Mouse (Mus musculus) retina, postnatal 7 days (tissue): ENCODE results near the gene Mcfd2.

Experiments
- DNase-seq: peaks from one replicate; pipeline ENCODE4 v3.0.0-alpha.2; 2012; ENCODE audit warnings: low read depth, low spot score

The Mcfd2 gene

GRCm38 (mm10) chr17:87236725-87237650 lies 28.7 kb downstream of the Mcfd2 start:
- no peak for DNase-seq

- DNase-seq, result no peak
Measured at GRCm38 (mm10) chr17:87235019-87235418, 30.7 kb downstream of the Mcfd2 start.

GRCm38 (mm10) chr17:87227878-87228277 lies 37.9 kb downstream of the Mcfd2 start:
- no peak for DNase-seq

GRCm38 (mm10) chr17:87226079-87226640 lies 39.6 kb downstream of the Mcfd2 start:
- DNase-seq, result no peak

- DNase-seq, result no peak
Measured at GRCm38 (mm10) chr17:87225384-87225783, 40.4 kb downstream of the Mcfd2 start.

- DNase-seq, result no peak
Measured at GRCm38 (mm10) chr17:87224461-87224860, 41.3 kb downstream of the Mcfd2 start.

GRCm38 (mm10) chr17:87219456-87219855 lies 46.3 kb downstream of the Mcfd2 start:
- DNase-seq, result no peak

GRCm38 (mm10) chr17:87214523-87214922 lies 51.2 kb downstream of the Mcfd2 start:
- no peak for DNase-seq

- no peak for DNase-seq
Measured at GRCm38 (mm10) chr17:87210525-87210924, 55.2 kb downstream of the Mcfd2 start.

- DNase-seq, result no peak
Measured at GRCm38 (mm10) chr17:87206885-87207284, 58.9 kb downstream of the Mcfd2 start.
